Mouse (Mus musculus) stomach, embryonic 14.5 days (tissue): ENCODE measurements around the gene Ppargc1a. TPM values are rescaled to one million over a fixed set of nuclear protein-coding genes. Genes with fewer than 3 reads are reported as not detected.

Experiments
- ATAC-seq: fragments of 200-750 bp; cut with Nextera tagmentation; 2 replicates; pipeline ENCODE4 v1.8.0; 2017; ENCODE audit warnings: low read depth, moderate TSS enrichment; ENCODE audit not compliant: insufficient number of reproducible peaks, insufficient read depth, low FRiP score
- H3K27ac ChIP-seq: fragments of 300-500 bp; sonication (generic); 2 replicates; pipeline ENCODE4 v1.5.1; 2014; ENCODE audit warnings: mild to moderate bottlenecking, low read length, moderate library complexity, mixed read lengths
- H3K27me3 ChIP-seq: fragments of 300-500 bp; sonication (generic); 2 replicates; pipeline ENCODE4 v1.6.1; 2014; ENCODE audit warnings: low read length, control low read depth, mixed read lengths; ENCODE audit not compliant: control insufficient read depth, insufficient read depth
- H3K36me3 ChIP-seq: fragments of 300-500 bp; sonication (generic); 2 replicates; pipeline ENCODE4 v1.6.1; 2014; ENCODE audit warnings: mild to moderate bottlenecking, control low read depth, low read length, moderate library complexity, mixed read lengths; ENCODE audit not compliant: control insufficient read depth, insufficient read depth
- H3K4me1 ChIP-seq: fragments of 300-500 bp; sonication (generic); 2 replicates; pipeline ENCODE4 v1.6.1; 2014; ENCODE audit warnings: low read length, control low read depth, mixed read lengths; ENCODE audit not compliant: control insufficient read depth, insufficient read depth
- H3K4me2 ChIP-seq: fragments of 300-500 bp; sonication (generic); replicated peaks from 2 replicates; pipeline ENCODE4 v1.6.1; 2014; ENCODE audit warnings: low read depth, low read length, control low read depth
- H3K4me3 ChIP-seq: fragments of 300-500 bp; sonication (generic); 2 replicates; pipeline ENCODE4 v1.5.1; 2014; ENCODE audit warnings: low read depth, low read length, control low read depth
- H3K9ac ChIP-seq: fragments of 300-500 bp; sonication (generic); replicated peaks from 2 replicates; pipeline ENCODE4 v1.6.1; 2014; ENCODE audit warnings: low read depth, mild to moderate bottlenecking, control low read depth, low read length, moderate library complexity, mixed read lengths
- H3K9me3 ChIP-seq: fragments of 300-500 bp; sonication (generic); 2 replicates; pipeline ENCODE4 v1.6.1; 2016; ENCODE audit warnings: low read depth, low read length, control low read depth; ENCODE audit not compliant: control insufficient read depth
- WGBS: fragments of 180-500 bp; shearing (Covaris S2); extraction: QIAGEN DNeasy Blood & Tissue Kit; methylation state at CpG from one replicate; pipeline ENCODE4 v1.1.7; 2014; 5-methylcytosine and 5-hydroxymethylcytosine counted together
- polyA plus RNA-seq: library from polyadenylated mRNA; unstranded; fragments of >200 nt; fragmentation: Nextera tagmentation; extraction: Ambion mirVana; gene quantifications from 2 replicates; pipeline ENCODE4 v1.2.1, GENCODE M21; 2014

The Ppargc1a gene
- polyA plus RNA-seq, 1 experiment from 2014 or later = 6.1 TPM

DNA sequence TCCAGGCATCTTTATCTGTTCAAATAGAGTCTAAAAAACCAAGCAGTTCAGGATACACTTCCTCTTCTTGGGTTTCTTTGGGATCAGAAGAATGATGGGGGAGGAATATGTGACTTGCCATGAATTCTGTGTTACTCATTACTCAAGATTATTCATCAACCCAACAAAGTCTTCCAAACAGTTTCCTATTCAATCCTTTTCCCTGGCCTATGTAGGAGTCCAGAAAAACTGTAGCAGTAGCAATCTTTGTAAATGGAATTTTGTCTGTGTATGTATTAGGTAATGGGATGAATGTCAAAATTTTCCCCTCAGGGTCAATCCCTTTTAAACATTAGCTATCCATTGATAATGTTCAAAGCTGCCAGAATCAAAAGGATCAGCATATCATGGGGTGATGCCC is 121.8 kb downstream of the Ppargc1a start:
- Histone ChIP-seq H3K4me2 (no peak overlapping the region), H3K9me3 (no peaks in the 10 kb centered on the region), H3K9ac (no peak overlapping the region), H3K4me3 (no peak overlapping the region), H3K27me3 (no peaks in the 10 kb centered on the region), H3K27ac (no peak overlapping the region), H3K4me1 (no peaks in the 10 kb centered on the region), H3K36me3 (no peaks in the 10 kb centered on the region)
- ATAC-seq = no peak

- 15% methylated on average over 4 of the region's 4 CpGs for WGBS
- Histone ChIP-seq H3K4me1 (no peaks in the 10 kb centered on the region), H3K27me3 (no peaks in the 10 kb centered on the region), H3K4me2 (no peak overlapping the region), H3K4me3 (no peak overlapping the region), H3K27ac (no peak overlapping the region), H3K9me3 (no peaks in the 10 kb centered on the region), H3K9ac (no peak overlapping the region), H3K36me3 (no peaks in the 10 kb centered on the region)
- no peak for ATAC-seq
These were observed 127.8 kb downstream of the Ppargc1a start for GRCm38 (mm10) chr5:51439773-51440172.

DNA sequence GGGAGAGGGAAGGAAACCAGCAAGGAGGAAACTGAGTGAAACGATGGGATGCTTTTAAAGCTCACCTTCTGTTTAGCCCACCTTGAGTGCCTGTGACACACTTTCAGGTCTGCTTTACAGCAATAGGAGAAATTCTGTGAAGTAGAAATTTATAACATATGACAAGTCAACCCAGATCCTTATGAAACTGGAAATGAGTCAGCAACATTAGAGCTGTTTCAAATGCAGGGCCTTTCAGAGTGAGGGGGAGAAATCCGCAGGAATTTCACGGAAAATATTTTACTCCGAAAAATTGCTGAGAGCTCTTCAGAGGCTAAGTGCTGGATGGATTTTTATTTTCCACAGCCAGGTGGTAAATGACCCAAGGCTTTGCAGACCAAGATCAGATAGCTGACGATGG is 133.6 kb downstream of the Ppargc1a start:
- no peaks in the 10 kb centered on the region for H3K36me3 ChIP-seq
- H3K27ac ChIP-seq = no peak overlapping the region
- H3K9ac ChIP-seq = no peak overlapping the region
- H3K9me3 ChIP-seq = no peaks in the 10 kb centered on the region
- H3K27me3 ChIP-seq = no peaks in the 10 kb centered on the region
- 63% methylated on average over 5 of the region's 5 CpGs for WGBS
- no peak for ATAC-seq
- no peak overlapping the region for H3K4me2 ChIP-seq
- no peak overlapping the region for H3K4me3 ChIP-seq
- H3K4me1 ChIP-seq = no peaks in the 10 kb centered on the region

- WGBS = 76% methylated on average over 2 of the region's 2 CpGs
- H3K27ac ChIP-seq = no peak overlapping the region
- H3K9me3 ChIP-seq = no peaks in the 10 kb centered on the region
- H3K4me2 ChIP-seq = no peak overlapping the region
- H3K27me3 ChIP-seq = no peaks in the 10 kb centered on the region
- no peaks in the 10 kb centered on the region for H3K36me3 ChIP-seq
- H3K4me1 ChIP-seq = no peaks in the 10 kb centered on the region
- no peak overlapping the region for H3K4me3 ChIP-seq
- no peak for ATAC-seq
- no peak overlapping the region for H3K9ac ChIP-seq
These were observed 135.0 kb downstream of the Ppargc1a start for GRCm38 (mm10) chr5:51432532-51432931.

GRCm38 (mm10) chr5:51432031-51432430 is 135.5 kb downstream of the Ppargc1a start:
- Histone ChIP-seq H3K4me3 (no peak overlapping the region), H3K36me3 (no peaks in the 10 kb centered on the region), H3K27ac (no peak overlapping the region), H3K4me2 (no peak overlapping the region), H3K9me3 (no peaks in the 10 kb centered on the region), H3K9ac (no peak overlapping the region), H3K27me3 (no peaks in the 10 kb centered on the region), H3K4me1 (no peaks in the 10 kb centered on the region)
- ATAC-seq = no peak
- WGBS = 57% methylated on average over 4 of the region's 4 CpGs

DNA sequence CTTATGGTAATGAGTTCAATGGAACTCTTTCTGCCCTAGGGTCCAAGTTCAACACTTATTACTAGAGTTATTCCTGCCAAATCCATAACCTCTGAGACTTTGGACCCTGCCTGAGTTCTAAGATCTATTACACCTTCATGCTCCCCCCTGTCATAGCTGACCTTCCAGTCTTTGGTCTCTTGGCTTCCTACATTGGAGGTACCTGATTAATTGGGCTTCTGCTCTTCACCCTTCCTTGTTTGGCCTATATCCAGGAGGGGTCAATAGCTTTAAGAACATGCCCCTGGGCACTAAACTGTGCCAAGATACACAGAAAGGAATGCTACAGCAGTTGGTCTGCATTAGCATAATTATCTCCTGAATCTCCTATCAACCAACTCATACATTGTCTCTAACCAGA is 141.1 kb downstream of the Ppargc1a start:
- Histone ChIP-seq H3K4me1 (no peaks in the 10 kb centered on the region), H3K27ac (no peak overlapping the region), H3K9ac (no peak overlapping the region), H3K36me3 (no peaks in the 10 kb centered on the region), H3K4me2 (no peak overlapping the region), H3K4me3 (no peak overlapping the region), H3K27me3 (no peaks in the 10 kb centered on the region), H3K9me3 (no peaks in the 10 kb centered on the region)
- no peak for ATAC-seq

DNA sequence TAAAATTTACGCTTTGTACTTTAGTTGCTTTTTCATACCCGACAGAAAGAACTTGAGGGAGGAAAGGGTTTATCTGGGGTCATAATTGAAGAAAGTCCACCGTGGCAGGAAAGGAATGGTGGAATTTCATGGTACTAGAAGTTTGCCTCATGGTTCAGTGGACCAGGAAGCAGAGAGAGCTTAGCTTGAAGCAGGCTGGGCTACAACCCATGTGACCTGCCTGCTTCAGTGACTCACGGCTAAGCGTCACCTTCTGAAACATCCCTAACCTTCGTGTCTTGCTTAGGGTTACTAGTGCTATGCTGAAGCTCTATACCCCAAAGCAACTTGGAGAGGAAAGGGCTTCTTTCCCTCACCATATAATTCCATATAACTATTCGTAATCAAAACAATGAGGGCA is 151.1 kb downstream of the Ppargc1a start:
- H3K27me3 ChIP-seq = no peaks in the 10 kb centered on the region
- H3K36me3 ChIP-seq = no peaks in the 10 kb centered on the region
- H3K27ac ChIP-seq = no peak overlapping the region
- 83% methylated on average over 7 of the region's 7 CpGs for WGBS
- H3K4me1 ChIP-seq = no peaks in the 10 kb centered on the region
- no peak overlapping the region for H3K4me3 ChIP-seq
- no peak for ATAC-seq
- H3K9me3 ChIP-seq = no peaks in the 10 kb centered on the region
- no peak overlapping the region for H3K9ac ChIP-seq
- no peak overlapping the region for H3K4me2 ChIP-seq

DNA sequence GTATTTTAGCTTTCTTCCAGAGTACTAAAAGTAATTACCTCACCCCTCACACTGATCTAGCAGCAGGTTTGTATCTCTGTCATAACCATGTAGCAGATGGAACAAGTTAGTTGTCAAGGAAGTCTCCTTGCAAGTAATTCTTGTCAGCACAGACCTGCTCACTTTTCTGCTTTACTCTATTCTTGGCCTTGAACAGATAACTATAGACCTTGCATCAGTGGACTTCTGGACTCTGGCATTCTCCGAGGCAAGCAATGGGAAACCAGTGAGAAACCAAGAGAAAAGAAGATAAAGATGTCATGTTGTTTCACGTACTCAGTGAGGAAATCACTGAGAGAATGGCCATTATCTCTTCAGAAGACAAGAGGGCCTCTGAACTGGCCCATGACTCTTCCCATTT is 152.1 kb downstream of the Ppargc1a start:
- 68% methylated on average over 2 of the region's 2 CpGs for WGBS
- Histone ChIP-seq H3K36me3 (no peaks in the 10 kb centered on the region), H3K4me3 (no peak overlapping the region), H3K27me3 (no peaks in the 10 kb centered on the region), H3K9me3 (no peaks in the 10 kb centered on the region), H3K27ac (no peak overlapping the region), H3K4me2 (no peak overlapping the region), H3K4me1 (no peaks in the 10 kb centered on the region), H3K9ac (no peak overlapping the region)
- no peak for ATAC-seq

DNA sequence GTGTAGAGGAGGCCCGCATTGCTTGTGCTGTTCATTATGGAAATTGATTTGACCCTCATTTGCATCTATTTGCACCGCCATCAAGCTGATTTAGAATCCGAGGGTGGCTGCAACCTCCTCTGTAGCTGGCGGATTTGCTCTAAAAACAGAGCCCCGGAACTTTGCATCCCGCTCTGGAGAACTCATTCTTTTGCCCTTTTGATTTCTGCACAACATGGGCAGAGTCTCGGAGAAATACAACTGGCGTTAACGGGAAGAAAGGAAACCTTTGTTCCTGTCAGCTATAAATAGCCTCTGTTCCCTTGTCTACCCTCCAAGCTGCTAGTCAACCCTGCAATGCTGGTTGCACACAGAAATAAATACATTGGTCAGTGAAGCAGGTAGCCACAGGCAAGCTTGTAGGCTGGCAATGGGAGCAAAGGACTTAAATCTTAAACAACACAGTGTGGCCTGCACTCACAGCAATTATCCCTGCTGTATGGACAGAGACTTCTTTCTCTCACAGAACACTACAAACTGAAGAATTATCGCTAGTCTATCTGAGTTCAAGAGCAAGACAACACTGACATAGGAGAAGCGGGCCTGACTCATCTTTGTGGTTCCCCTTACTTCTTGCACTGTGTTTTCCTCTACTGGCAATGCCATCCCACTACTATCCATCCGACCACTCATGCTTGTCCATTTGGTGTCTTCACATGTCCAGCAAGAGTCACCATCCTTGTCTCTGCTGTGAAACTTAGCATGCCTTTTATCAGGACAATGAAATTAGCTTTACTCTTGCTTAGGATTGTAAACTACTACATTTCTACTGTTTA is 155.0 kb downstream of the Ppargc1a start:
- Histone ChIP-seq H3K4me1 (no peaks in the 10 kb centered on the region), H3K27ac (no peak overlapping the region), H3K4me3 (no peak overlapping the region), H3K4me2 (no peak overlapping the region), H3K36me3 (no peaks in the 10 kb centered on the region), H3K9ac (no peak overlapping the region), H3K9me3 (no peaks in the 10 kb centered on the region), H3K27me3 (no peaks in the 10 kb centered on the region)
- ATAC-seq = no peak
- 58% methylated on average over 12 of the region's 12 CpGs for WGBS
